Mouse (Mus musculus) forelimb bud, embryonic 11.5 days (tissue): ENCODE results near the gene Carmil1.
A peak's percentile ranks its signal among the peaks of the same experiment; 100 is the strongest.

Experiments used
- DNase-seq: peaks from one replicate; pipeline ENCODE4 v3.0.0-alpha.2; 2012; ENCODE audit warnings: low read depth, low spot score

Carmil1 gene

GRCm38 (mm10) chr13:24154281-24155061 lies 126.1 kb downstream of the Carmil1 start:
- no peak for DNase-seq

- DNase-seq: no peak
Observed at GRCm38 (mm10) chr13:24152610-24153009, 128.0 kb downstream of the Carmil1 start.

GRCm38 (mm10) chr13:24151335-24151734 lies 129.3 kb downstream of the Carmil1 start:
- DNase-seq: no peak

- no peak for DNase-seq
Observed at GRCm38 (mm10) chr13:24148549-24148948, 132.0 kb downstream of the Carmil1 start.

- DNase-seq: no peak
Observed at GRCm38 (mm10) chr13:24147006-24147405, 133.6 kb downstream of the Carmil1 start.

GRCm38 (mm10) chr13:24146541-24146940 lies 134.1 kb downstream of the Carmil1 start:
- no peak for DNase-seq

GRCm38 (mm10) chr13:24144858-24145257 lies 135.7 kb downstream of the Carmil1 start:
- DNase-seq: no peak

GRCm38 (mm10) chr13:24144141-24144540 lies 136.5 kb downstream of the Carmil1 start:
- DNase-seq: no peak

- DNase-seq: no peak
Observed at GRCm38 (mm10) chr13:24136836-24137235, 143.8 kb downstream of the Carmil1 start.

GRCm38 (mm10) chr13:24135282-24136230 lies 145.0 kb downstream of the Carmil1 start:
- DNase-seq: peak; percentile 29

- no peak for DNase-seq
Observed at GRCm38 (mm10) chr13:24132866-24133265, 147.7 kb downstream of the Carmil1 start.

GRCm38 (mm10) chr13:24131319-24131718 lies 149.3 kb downstream of the Carmil1 start:
- DNase-seq: no peak

- no peak for DNase-seq
Observed at GRCm38 (mm10) chr13:24130741-24131140, 149.9 kb downstream of the Carmil1 start.

GRCm38 (mm10) chr13:24128731-24129130 lies 151.9 kb downstream of the Carmil1 start:
- DNase-seq: no peak

- DNase-seq: no peak
Observed at GRCm38 (mm10) chr13:24125865-24126264, 154.7 kb downstream of the Carmil1 start.

- no peak for DNase-seq
Observed at GRCm38 (mm10) chr13:24117181-24117812, 163.3 kb downstream of the Carmil1 start.

- DNase-seq: peak; percentile 57
Observed at GRCm38 (mm10) chr13:24112689-24113348, 167.8 kb downstream of the Carmil1 start.

GRCm38 (mm10) chr13:24110329-24110728 lies 170.3 kb downstream of the Carmil1 start:
- no peak for DNase-seq

- no peak for DNase-seq
Observed at GRCm38 (mm10) chr13:24108282-24108681, 172.3 kb downstream of the Carmil1 start.

GRCm38 (mm10) chr13:24107058-24107457 lies 173.5 kb downstream of the Carmil1 start:
- DNase-seq: no peak

- DNase-seq: peak; percentile 42
Observed at GRCm38 (mm10) chr13:24105838-24106237, 174.8 kb downstream of the Carmil1 start.

GRCm38 (mm10) chr13:24105340-24105669 lies 175.3 kb downstream of the Carmil1 start:
- no peak for DNase-seq
